Mouse (Mus musculus) CD4-positive, CD25-positive, alpha-beta regulatory T cell, adult 2 months (primary cell): ENCODE measurements around the gene Dctn3.

Source experiments
- DNase-seq: peaks from one replicate; pipeline ENCODE4 v3.0.0-alpha.2; 2012; ENCODE audit warnings: low read depth, low spot score

The Dctn3 gene

DNA sequence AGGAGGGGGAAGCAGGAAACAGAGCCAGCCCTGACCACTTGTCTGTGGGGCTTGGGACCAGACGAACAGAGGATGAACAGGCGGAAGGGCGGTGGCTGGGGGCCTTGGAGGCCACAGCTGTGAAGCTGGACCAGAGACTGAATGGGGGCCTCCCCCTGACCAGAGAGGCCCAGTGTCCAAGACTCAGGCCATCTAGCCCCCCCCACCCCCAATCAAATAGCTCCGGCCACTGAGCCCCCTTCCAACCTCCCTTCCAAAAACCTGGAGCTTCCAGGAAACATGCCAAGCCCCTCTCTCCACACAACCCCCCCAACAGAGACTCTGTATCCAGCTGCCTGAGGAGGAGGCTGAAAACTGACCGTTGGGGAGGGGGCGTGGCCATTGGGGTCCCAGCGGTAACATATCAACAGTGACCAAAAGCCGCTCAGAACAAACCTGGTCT is 50.4 kb downstream of the Dctn3 start:
- no peak for DNase-seq

DNA sequence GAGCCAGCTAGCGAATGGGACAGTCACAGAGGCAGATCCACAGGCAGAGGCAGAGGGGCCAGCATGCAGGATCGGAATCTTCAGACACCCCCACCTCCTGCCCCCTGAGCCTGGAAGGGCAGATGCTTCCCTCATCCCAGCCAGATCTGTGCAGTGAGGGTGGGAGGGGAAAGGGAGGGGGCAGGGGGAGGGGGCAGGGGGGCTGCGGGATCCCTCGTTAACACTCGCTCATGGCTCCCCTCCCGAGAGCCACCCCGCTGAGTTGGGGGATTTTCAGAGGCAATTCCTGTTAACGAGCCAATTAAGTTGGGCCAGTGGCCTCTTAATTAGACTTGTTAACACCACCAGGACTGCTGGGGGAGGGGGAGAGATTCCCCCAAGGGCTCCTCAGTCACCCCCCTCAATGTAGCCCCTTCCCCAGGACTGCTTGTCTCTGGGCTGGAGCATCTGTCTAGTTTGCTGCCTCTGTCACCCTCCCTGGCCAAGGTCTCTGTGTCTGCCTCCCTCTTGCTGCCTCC is 50.9 kb downstream of the Dctn3 start:
- DNase-seq = no peak

DNA sequence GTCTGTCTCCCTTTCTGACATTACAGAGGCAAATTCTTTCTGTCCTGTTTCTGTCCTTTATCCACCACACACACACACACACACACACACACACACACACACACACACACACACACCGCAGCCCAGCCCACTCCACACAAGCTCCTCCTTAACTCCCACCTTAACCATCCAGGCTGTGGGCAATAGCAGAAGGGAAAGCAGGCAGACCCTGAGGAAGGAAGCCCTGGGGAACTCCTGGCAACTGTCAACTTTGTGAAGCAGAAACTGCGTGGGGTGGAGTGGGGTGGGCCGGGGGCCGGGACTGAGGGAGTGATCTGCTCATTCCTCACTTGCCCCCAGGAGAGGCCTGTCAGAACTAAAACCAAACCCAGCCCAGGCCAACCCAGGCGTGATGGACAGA is 51.5 kb downstream of the Dctn3 start:
- DNase-seq = no peak

DNA sequence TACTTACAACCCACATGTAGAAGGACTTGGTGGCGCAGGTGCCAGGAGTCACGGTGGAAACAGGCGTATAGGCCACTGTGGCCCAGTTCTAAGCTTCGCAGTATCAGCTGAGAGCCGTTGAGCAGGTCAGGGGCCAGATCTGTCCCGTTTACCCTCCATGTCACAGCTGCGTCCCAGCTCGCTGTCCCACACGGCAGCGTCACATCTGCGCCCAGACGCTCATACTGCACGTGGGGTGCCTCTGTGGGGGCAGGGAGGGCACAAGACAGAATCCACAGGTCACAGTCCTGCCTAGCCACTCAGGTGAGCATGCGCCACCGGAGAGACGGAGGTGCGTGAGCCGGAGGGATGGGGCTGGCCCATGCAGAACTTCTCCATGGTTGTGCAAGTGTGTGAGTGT is 52.1 kb downstream of the Dctn3 start:
- DNase-seq = no peak

DNA sequence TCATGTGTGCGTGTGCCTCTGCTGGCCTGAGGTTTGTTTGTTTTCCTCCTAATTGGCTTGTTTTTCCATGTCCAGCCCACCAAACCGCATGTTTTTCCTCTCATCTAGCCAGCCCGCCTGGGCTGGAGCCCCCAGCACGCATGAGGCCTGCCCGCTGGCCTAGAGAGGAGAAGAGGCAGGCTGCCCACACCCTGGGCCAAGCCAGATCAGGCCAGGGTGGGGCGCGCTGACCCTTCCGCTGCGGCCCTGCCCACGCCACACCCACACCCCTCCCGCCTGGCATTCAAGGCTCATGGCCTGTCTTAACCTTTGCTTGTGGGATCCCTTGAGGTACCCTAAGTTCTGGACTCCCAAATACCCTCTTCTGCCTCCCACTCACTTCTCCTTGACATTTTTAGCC is 56.3 kb downstream of the Dctn3 start:
- DNase-seq = no peak

DNA sequence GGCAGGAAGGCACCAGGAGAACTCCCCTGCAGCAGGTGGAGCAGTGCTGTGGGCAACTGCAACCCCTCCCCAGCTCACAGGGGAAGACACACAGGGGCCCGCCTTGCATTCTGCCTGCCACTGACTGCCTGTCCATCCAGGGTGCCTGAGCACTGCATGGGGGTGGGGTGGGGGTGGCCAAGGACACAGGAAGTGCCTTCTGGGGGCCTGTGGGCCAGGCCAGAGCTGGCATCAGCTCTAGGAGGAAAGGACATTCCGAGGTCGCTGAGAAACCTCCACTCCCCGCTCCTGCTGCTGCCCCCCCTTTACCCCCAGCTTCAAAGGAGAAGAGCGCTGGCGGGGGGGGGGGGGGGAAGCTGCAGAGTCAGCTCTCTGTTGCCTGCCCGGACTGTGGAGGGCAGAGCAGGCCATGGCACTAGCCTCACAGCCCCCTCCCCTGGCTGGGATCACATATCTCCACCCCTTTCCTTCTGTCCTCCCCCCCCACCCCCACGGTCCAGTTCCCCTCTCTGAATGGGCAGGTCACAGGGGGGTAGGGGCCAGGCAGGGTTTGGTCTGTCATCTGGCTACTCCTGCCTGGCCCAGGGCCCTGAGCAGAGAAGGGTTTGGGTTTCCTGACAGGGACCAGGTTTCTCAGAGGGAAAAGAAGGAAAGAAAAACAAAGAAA is 57.8 kb downstream of the Dctn3 start:
- no peak for DNase-seq
